Mouse (Mus musculus) limb, embryonic 15.5 days (tissue): ENCODE measurements around the gene Zbtb8b. TPM values are rescaled to one million over a fixed set of nuclear protein-coding genes. Genes with fewer than 3 reads are reported as not detected.

Source experiments
- ATAC-seq: fragments of 200-750 bp; cut with Nextera tagmentation; 2 replicates; pipeline ENCODE4 v1.8.0; 2017; ENCODE audit warnings: low read depth, moderate TSS enrichment; ENCODE audit not compliant: insufficient number of reproducible peaks, low FRiP score, low TSS enrichment
- H3K27ac ChIP-seq: fragments of 300-500 bp; sonication (generic); 2 replicates; pipeline ENCODE4 v1.5.1; 2015; ENCODE audit warnings: moderate library complexity, mild to moderate bottlenecking, inconsistent platforms
- H3K27me3 ChIP-seq: fragments of 300-500 bp; sonication (generic); 2 replicates; pipeline ENCODE4 v1.6.1; 2015; ENCODE audit warnings: inconsistent platforms
- H3K36me3 ChIP-seq: fragments of 300-500 bp; sonication (generic); 2 replicates; pipeline ENCODE4 v1.6.1; 2015; ENCODE audit warnings: inconsistent platforms
- H3K4me1 ChIP-seq: fragments of 300-500 bp; sonication (generic); 2 replicates; pipeline ENCODE4 v1.6.1; 2015; ENCODE audit warnings: inconsistent platforms
- H3K4me2 ChIP-seq: fragments of 300-500 bp; sonication (generic); 2 replicates; pipeline ENCODE4 v1.6.1; 2015; ENCODE audit warnings: mild to moderate bottlenecking, inconsistent platforms
- H3K4me3 ChIP-seq: fragments of 300-500 bp; sonication (generic); 2 replicates; pipeline ENCODE4 v1.5.1; 2015; ENCODE audit warnings: mild to moderate bottlenecking, inconsistent platforms
- H3K9ac ChIP-seq: fragments of 300-500 bp; sonication (generic); 2 replicates; pipeline ENCODE4 v1.6.1; 2015; ENCODE audit warnings: inconsistent platforms
- H3K9me3 ChIP-seq: fragments of 300-500 bp; sonication (generic); 2 replicates; pipeline ENCODE4 v1.6.1; 2016; ENCODE audit warnings: inconsistent platforms
- WGBS: fragments of 180-500 bp; shearing (Covaris S2); methylation state at CpG from one replicate; pipeline ENCODE4 v1.1.7; 2015; 5-methylcytosine and 5-hydroxymethylcytosine counted together
- polyA plus RNA-seq: library from polyadenylated mRNA; unstranded; fragments of >200 nt; fragmentation: Nextera tagmentation; extraction: Ambion mirVana; gene quantifications from 2 replicates; pipeline ENCODE4 v1.2.1, GENCODE M21; 2015

Zbtb8b gene
- polyA plus RNA-seq, 1 experiment from 2014 or later, result 1.00 TPM

GRCm38 (mm10) chr4:129456126-129456525, 15.5 kb upstream of the Zbtb8b start:
- Histone ChIP-seq H3K4me3 (no peak overlapping the region), H3K27me3 (no peaks in the 10 kb centered on the region), H3K9me3 (no peaks in the 10 kb centered on the region), H3K9ac (no peak overlapping the region), H3K27ac (no peak overlapping the region), H3K4me2 (no peak overlapping the region), H3K36me3 (no peaks in the 10 kb centered on the region), H3K4me1 (0 out of 2 replicates have a peak, but pooled peaks cover 6% of the 10 kb centered on the region)
- ATAC-seq, result no peak
- 50% methylated on average over 5 of the region's 5 CpGs for WGBS

GRCm38 (mm10) chr4:129455265-129455664, 14.6 kb upstream of the Zbtb8b start:
- H3K4me3 ChIP-seq, result no peak overlapping the region
- no peaks in the 10 kb centered on the region for H3K27me3 ChIP-seq
- no peak overlapping the region for H3K27ac ChIP-seq
- no peaks in the 10 kb centered on the region for H3K36me3 ChIP-seq
- ATAC-seq, result peak; percentile 74
- 3% methylated on average over 5 of the region's 5 CpGs for WGBS
- no peak overlapping the region for H3K4me2 ChIP-seq
- H3K4me1 ChIP-seq, result 0 out of 2 replicates have a peak, but pooled peaks cover 3% of the 10 kb centered on the region
- no peak overlapping the region for H3K9ac ChIP-seq
- no peaks in the 10 kb centered on the region for H3K9me3 ChIP-seq

GRCm38 (mm10) chr4:129451471-129452169, 11.0 kb upstream of the Zbtb8b start:
- Histone ChIP-seq H3K4me2 (no peak overlapping the region), H3K4me1 (0 out of 2 replicates have a peak, but pooled peaks cover 3% of the 10 kb centered on the region), H3K27ac (no peak overlapping the region), H3K27me3 (no peaks in the 10 kb centered on the region), H3K4me3 (no peak overlapping the region), H3K9me3 (no peaks in the 10 kb centered on the region), H3K36me3 (no peaks in the 10 kb centered on the region), H3K9ac (no peak overlapping the region)
- no peak for ATAC-seq
- WGBS, result 68% methylated on average over 15 of the region's 15 CpGs

- WGBS, result 76% methylated on average over 2 of the region's 2 CpGs
- Histone ChIP-seq H3K4me1 (0 out of 2 replicates have a peak, but pooled peaks cover 3% of the 10 kb centered on the region), H3K4me2 (no peak overlapping the region), H3K4me3 (no peak overlapping the region), H3K27me3 (no peaks in the 10 kb centered on the region), H3K9ac (no peak overlapping the region), H3K36me3 (no peaks in the 10 kb centered on the region), H3K9me3 (no peaks in the 10 kb centered on the region), H3K27ac (no peak overlapping the region)
- no peak for ATAC-seq
Observed at GRCm38 (mm10) chr4:129450851-129451250, 10.2 kb upstream of the Zbtb8b start.

GRCm38 (mm10) chr4:129448713-129449112, 8.1 kb upstream of the Zbtb8b start:
- H3K27ac ChIP-seq, result no peak overlapping the region
- no peaks in the 10 kb centered on the region for H3K9me3 ChIP-seq
- no peaks in the 10 kb centered on the region for H3K4me1 ChIP-seq
- H3K27me3 ChIP-seq, result no peaks in the 10 kb centered on the region
- no peak overlapping the region for H3K9ac ChIP-seq
- no peaks in the 10 kb centered on the region for H3K36me3 ChIP-seq
- ATAC-seq, result no peak
- H3K4me3 ChIP-seq, result no peak overlapping the region
- WGBS, result 83% methylated on average over 6 of the region's 6 CpGs
- no peak overlapping the region for H3K4me2 ChIP-seq

- no peak for ATAC-seq
- H3K9me3 ChIP-seq, result no peaks in the 10 kb centered on the region
- H3K4me3 ChIP-seq, result no peak overlapping the region
- H3K27me3 ChIP-seq, result peaks cover 5% of the 10 kb centered on the region
- no peaks in the 10 kb centered on the region for H3K4me1 ChIP-seq
- no peak overlapping the region for H3K4me2 ChIP-seq
- no peak overlapping the region for H3K27ac ChIP-seq
- H3K9ac ChIP-seq, result no peak overlapping the region
- no peaks in the 10 kb centered on the region for H3K36me3 ChIP-seq
- WGBS, result 83% methylated on average over 11 of the region's 11 CpGs
Observed at GRCm38 (mm10) chr4:129447778-129448563, 7.3 kb upstream of the Zbtb8b start.

GRCm38 (mm10) chr4:129447360-129447759, 6.7 kb upstream of the Zbtb8b start:
- no peak overlapping the region for H3K27ac ChIP-seq
- WGBS, result 83% methylated on average over 8 of the region's 8 CpGs
- no peak for ATAC-seq
- no peaks in the 10 kb centered on the region for H3K4me1 ChIP-seq
- peaks cover 11% of the 10 kb centered on the region for H3K27me3 ChIP-seq
- H3K4me3 ChIP-seq, result no peak overlapping the region
- no peaks in the 10 kb centered on the region for H3K9me3 ChIP-seq
- no peak overlapping the region for H3K9ac ChIP-seq
- no peak overlapping the region for H3K4me2 ChIP-seq
- H3K36me3 ChIP-seq, result no peaks in the 10 kb centered on the region

GRCm38 (mm10) chr4:129441145-129441544, 492 bp upstream of the Zbtb8b start:
- ATAC-seq, result no peak
- peak overlapping the region; percentile 56 for H3K4me2 ChIP-seq
- peaks cover 44% of the 10 kb centered on the region for H3K27me3 ChIP-seq
- WGBS, result 23% methylated on average over 6 of the region's 6 CpGs
- H3K36me3 ChIP-seq, result no peaks in the 10 kb centered on the region
- H3K9ac ChIP-seq, result no peak overlapping the region
- no peak overlapping the region for H3K27ac ChIP-seq
- H3K9me3 ChIP-seq, result no peaks in the 10 kb centered on the region
- peak overlapping the region; percentile 39 for H3K4me3 ChIP-seq
- H3K4me1 ChIP-seq, result peaks cover 7% of the 10 kb centered on the region

- Histone ChIP-seq H3K4me3 (no peak overlapping the region), H3K27me3 (no peaks in the 10 kb centered on the region), H3K9me3 (no peaks in the 10 kb centered on the region), H3K4me1 (no peaks in the 10 kb centered on the region), H3K36me3 (no peaks in the 10 kb centered on the region), H3K27ac (no peak overlapping the region), H3K4me2 (no peak overlapping the region), H3K9ac (no peak overlapping the region)
- 79% methylated on average over 5 of the region's 5 CpGs for WGBS
- no peak for ATAC-seq
Observed at GRCm38 (mm10) chr4:129418321-129418720, 22.3 kb downstream of the Zbtb8b start.

GRCm38 (mm10) chr4:129416478-129416877, 24.2 kb downstream of the Zbtb8b start:
- Histone ChIP-seq H3K9ac (no peak overlapping the region), H3K4me1 (no peaks in the 10 kb centered on the region), H3K9me3 (no peaks in the 10 kb centered on the region), H3K4me2 (no peak overlapping the region), H3K36me3 (no peaks in the 10 kb centered on the region), H3K27ac (no peak overlapping the region), H3K4me3 (no peak overlapping the region), H3K27me3 (no peaks in the 10 kb centered on the region)
- ATAC-seq, result no peak
- 67% methylated on average over 5 of the region's 5 CpGs for WGBS

GRCm38 (mm10) chr4:129415892-129416291, 24.8 kb downstream of the Zbtb8b start:
- WGBS, result 93% methylated on average over 5 of the region's 5 CpGs
- Histone ChIP-seq H3K4me3 (no peak overlapping the region), H3K27me3 (no peaks in the 10 kb centered on the region), H3K9me3 (no peaks in the 10 kb centered on the region), H3K4me1 (no peaks in the 10 kb centered on the region), H3K9ac (no peak overlapping the region), H3K36me3 (no peaks in the 10 kb centered on the region), H3K27ac (no peak overlapping the region), H3K4me2 (no peak overlapping the region)
- no peak for ATAC-seq

GRCm38 (mm10) chr4:129410991-129411390, 29.7 kb downstream of the Zbtb8b start:
- Histone ChIP-seq H3K27me3 (0 out of 2 replicates have a peak, but pooled peaks cover 2% of the 10 kb centered on the region), H3K4me2 (no peak overlapping the region), H3K9me3 (no peaks in the 10 kb centered on the region), H3K9ac (no peak overlapping the region), H3K36me3 (no peaks in the 10 kb centered on the region), H3K4me1 (peaks cover 8% of the 10 kb centered on the region; the same call in 1 of the 2 replicates), H3K4me3 (no peak overlapping the region), H3K27ac (no peak overlapping the region)
- no peak for ATAC-seq
